Mouse (Mus musculus): ENCODE results near the gene Wdr59.

DNA sequence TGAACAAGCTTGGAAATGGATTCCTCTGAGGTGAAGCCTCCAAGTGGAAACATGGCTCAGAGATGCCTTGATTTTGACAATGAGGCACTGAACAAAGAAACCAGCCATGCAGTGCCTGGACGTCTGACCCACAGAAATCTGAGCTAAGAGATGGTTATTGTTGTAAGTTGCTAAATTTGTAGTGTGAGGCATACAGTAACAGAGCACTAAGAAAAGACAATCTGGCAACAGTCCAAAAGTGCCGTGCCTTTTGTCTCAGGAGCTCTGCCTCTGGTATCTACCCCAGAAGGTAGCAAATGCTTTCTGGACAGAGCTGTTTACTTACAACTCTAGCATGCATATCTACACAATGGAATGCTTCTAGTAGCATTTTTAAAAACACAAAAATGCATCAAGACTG is 13.3 kb downstream of the Wdr59 start:
- TF ChIP-seq CTCF (IDR thresholded peaks at IDR 0.05; ENCODE audit: low read depth, low read length) (no peak), GATA1 (IDR thresholded peaks at IDR 0.05; ENCODE audit: borderline replicate concordance, low read length) (no peak), POLR2AphosphoS5 (IDR thresholded peaks at IDR 0.05; ENCODE audit: insufficient replicate concordance, low read depth, low read length) (no peak)

Measured in G1E (cell line).